Mouse (Mus musculus): ENCODE data around the gene Ano1. TPM values are rescaled to one million over a fixed set of nuclear protein-coding genes. Genes with fewer than 3 reads are reported as not detected.
A peak's percentile ranks its signal among the peaks of the same experiment; 100 is the strongest.

Ano1 gene
- polyA plus RNA-seq (2014; fragmentation: Nextera tagmentation; extraction: Ambion mirVana), result 10.2 and 13.2 TPM in 2 replicates

GRCm38 (mm10) chr7:144751833-144752232, at the start of gene Ano1:
Ano1 (minus strand) TSS chr7:144751974.
- Histone ChIP-seq H3K9ac (ENCODE audit: low read depth, low read length) (no peak within 1 kb of the TSS), H3K4me2 (no peak within 1 kb of the TSS), H3K36me3 (ENCODE audit: control insufficient read depth, insufficient read depth, low read length) (no peaks in the 10 kb centered on the region), H3K9me3 (ENCODE audit: control insufficient read depth, low read length) (no peaks in the 10 kb centered on the region), H3K27me3 (replicated peaks; ENCODE audit: control insufficient read depth, insufficient read depth, low read length) (peaks cover 8% of the 10 kb centered on the region; the same call in 1 of the 2 replicates), H3K27ac (ENCODE audit: low read depth, low read length) (no peak within 1 kb of the TSS), H3K4me3 (ENCODE audit: low read depth, low read length) (no peak within 1 kb of the TSS), H3K4me1 (replicated peaks; ENCODE audit: control insufficient read depth, insufficient read depth, low read length) (peaks cover 32% of the 10 kb centered on the region)
- no peak for ATAC-seq (replicated peaks; ENCODE audit: low FRiP score)
- no peak for DNase-seq (ENCODE audit: low spot score)
- 67% methylated on average over 9 of the region's 9 CpGs for WGBS

GRCm38 (mm10) chr7:144798471-144798870, 46.7 kb upstream of the Ano1 start:
- H3K9me3 ChIP-seq (ENCODE audit: control insufficient read depth, low read length), result no peaks in the 10 kb centered on the region
- H3K4me3 ChIP-seq (ENCODE audit: low read depth, low read length), result no peak overlapping the region
- no peaks in the 10 kb centered on the region for H3K36me3 ChIP-seq (ENCODE audit: control insufficient read depth, insufficient read depth, low read length)
- no peaks in the 10 kb centered on the region for H3K4me1 ChIP-seq (replicated peaks; ENCODE audit: control insufficient read depth, insufficient read depth, low read length)
- no peak for DNase-seq (ENCODE audit: low spot score)
- H3K27me3 ChIP-seq (replicated peaks; ENCODE audit: control insufficient read depth, insufficient read depth, low read length), result peaks cover 7% of the 10 kb centered on the region; the same call in 1 of the 2 replicates
- no peak overlapping the region for H3K9ac ChIP-seq (ENCODE audit: low read depth, low read length)
- 42% methylated on average over 1 of the region's 1 CpGs for WGBS
- H3K4me2 ChIP-seq, result no peak overlapping the region
- ATAC-seq (replicated peaks; ENCODE audit: low FRiP score), result no peak
- H3K27ac ChIP-seq (ENCODE audit: low read depth, low read length), result no peak overlapping the region

GRCm38 (mm10) chr7:144796986-144797735, 45.4 kb upstream of the Ano1 start:
- Histone ChIP-seq H3K27me3 (replicated peaks; ENCODE audit: control insufficient read depth, insufficient read depth, low read length) (peaks cover 7% of the 10 kb centered on the region; the same call in 1 of the 2 replicates), H3K36me3 (ENCODE audit: control insufficient read depth, insufficient read depth, low read length) (no peaks in the 10 kb centered on the region), H3K9ac (ENCODE audit: low read depth, low read length) (no peak overlapping the region), H3K27ac (ENCODE audit: low read depth, low read length) (no peak overlapping the region), H3K4me1 (replicated peaks; ENCODE audit: control insufficient read depth, insufficient read depth, low read length) (no peaks in the 10 kb centered on the region), H3K4me2 (no peak overlapping the region), H3K4me3 (ENCODE audit: low read depth, low read length) (no peak overlapping the region), H3K9me3 (ENCODE audit: control insufficient read depth, low read length) (no peaks in the 10 kb centered on the region)
- 74% methylated on average over 17 of the region's 17 CpGs for WGBS
- no peak for ATAC-seq (replicated peaks; ENCODE audit: low FRiP score)
- DNase-seq (ENCODE audit: low spot score), result no peak

GRCm38 (mm10) chr7:144795976-144796474, 44.3 kb upstream of the Ano1 start:
- ATAC-seq (replicated peaks; ENCODE audit: low FRiP score), result no peak
- WGBS, result 62% methylated on average over 9 of the region's 9 CpGs

GRCm38 (mm10) chr7:144793296-144793695, 41.5 kb upstream of the Ano1 start:
- no peak overlapping the region for H3K4me2 ChIP-seq
- H3K4me1 ChIP-seq (replicated peaks; ENCODE audit: control insufficient read depth, insufficient read depth, low read length), result peaks cover 15% of the 10 kb centered on the region
- DNase-seq (ENCODE audit: low spot score) (no peak), ATAC-seq (replicated peaks; ENCODE audit: low FRiP score) (no peak)
- WGBS, result 78% methylated on average over 10 of the region's 10 CpGs
- H3K9ac ChIP-seq (ENCODE audit: low read depth, low read length), result no peak overlapping the region
- H3K4me3 ChIP-seq (ENCODE audit: low read depth, low read length), result no peak overlapping the region
- no peak overlapping the region for H3K27ac ChIP-seq (ENCODE audit: low read depth, low read length)
- no peaks in the 10 kb centered on the region for H3K36me3 ChIP-seq (ENCODE audit: control insufficient read depth, insufficient read depth, low read length)
- peaks cover 2% of the 10 kb centered on the region; the same call in 1 of the 2 replicates for H3K27me3 ChIP-seq (replicated peaks; ENCODE audit: control insufficient read depth, insufficient read depth, low read length)
- no peaks in the 10 kb centered on the region for H3K9me3 ChIP-seq (ENCODE audit: control insufficient read depth, low read length)

More at GRCm38 (mm10) chr7:144795976-144796474, 44.3 kb upstream of the Ano1 start:
- Histone ChIP-seq H3K4me1 (replicated peaks; ENCODE audit: control insufficient read depth, insufficient read depth, low read length) (no peaks in the 10 kb centered on the region), H3K36me3 (ENCODE audit: control insufficient read depth, insufficient read depth, low read length) (no peaks in the 10 kb centered on the region), H3K27me3 (replicated peaks; ENCODE audit: control insufficient read depth, insufficient read depth, low read length) (peaks cover 3% of the 10 kb centered on the region; the same call in 1 of the 2 replicates), H3K27ac (ENCODE audit: low read depth, low read length) (no peak overlapping the region), H3K9me3 (ENCODE audit: control insufficient read depth, low read length) (no peaks in the 10 kb centered on the region), H3K4me2 (no peak overlapping the region), H3K4me3 (ENCODE audit: low read depth, low read length) (no peak overlapping the region), H3K9ac (ENCODE audit: low read depth, low read length) (no peak overlapping the region)
- DNase-seq (ENCODE audit: low spot score), result no peak

GRCm38 (mm10) chr7:144791426-144791825, 39.7 kb upstream of the Ano1 start:
- no peak overlapping the region for H3K4me2 ChIP-seq
- H3K27ac ChIP-seq (ENCODE audit: low read depth, low read length), result no peak overlapping the region
- 89% methylated on average over 7 of the region's 7 CpGs for WGBS
- no peak overlapping the region for H3K4me3 ChIP-seq (ENCODE audit: low read depth, low read length)
- no peak overlapping the region for H3K9ac ChIP-seq (ENCODE audit: low read depth, low read length)
- ATAC-seq (replicated peaks; ENCODE audit: low FRiP score), result no peak
- H3K27me3 ChIP-seq (replicated peaks; ENCODE audit: control insufficient read depth, insufficient read depth, low read length), result no peaks in the 10 kb centered on the region; the same call in 1 of the 2 replicates
- H3K4me1 ChIP-seq (replicated peaks; ENCODE audit: control insufficient read depth, insufficient read depth, low read length), result peaks cover 33% of the 10 kb centered on the region
- H3K36me3 ChIP-seq (ENCODE audit: control insufficient read depth, insufficient read depth, low read length), result no peaks in the 10 kb centered on the region
- no peaks in the 10 kb centered on the region for H3K9me3 ChIP-seq (ENCODE audit: control insufficient read depth, low read length)
- DNase-seq (ENCODE audit: low spot score), result no peak

GRCm38 (mm10) chr7:144789601-144790556, 38.1 kb upstream of the Ano1 start:
- Histone ChIP-seq H3K4me1 (replicated peaks; ENCODE audit: control insufficient read depth, insufficient read depth, low read length) (peaks cover 45% of the 10 kb centered on the region), H3K27me3 (replicated peaks; ENCODE audit: control insufficient read depth, insufficient read depth, low read length) (no peaks in the 10 kb centered on the region; the same call in 1 of the 2 replicates), H3K9me3 (ENCODE audit: control insufficient read depth, low read length) (no peaks in the 10 kb centered on the region), H3K4me3 (ENCODE audit: low read depth, low read length) (0 out of 2 replicates have a peak overlapping the region, but pooled peaks have one; percentile 18), H3K36me3 (ENCODE audit: control insufficient read depth, insufficient read depth, low read length) (no peaks in the 10 kb centered on the region), H3K4me2 (peak overlapping the region; percentile 69), H3K9ac (ENCODE audit: low read depth, low read length) (peak overlapping the region; percentile 27; the same call in 1 of the 2 replicates), H3K27ac (ENCODE audit: low read depth, low read length) (peak overlapping the region; percentile 96)
- DNase-seq (ENCODE audit: low spot score) (no peak), ATAC-seq (replicated peaks; ENCODE audit: low FRiP score) (no peak)
- 50% methylated on average over 36 of the region's 36 CpGs for WGBS

- peak overlapping the region; percentile 17; the same call in 1 of the 2 replicates for H3K4me3 ChIP-seq (ENCODE audit: low read depth, low read length)
- H3K9ac ChIP-seq (ENCODE audit: low read depth, low read length), result peak overlapping the region; percentile 64
- no peaks in the 10 kb centered on the region for H3K27me3 ChIP-seq (replicated peaks; ENCODE audit: control insufficient read depth, insufficient read depth, low read length)
- peak; percentile 70 for DNase-seq (ENCODE audit: low spot score)
- 20% methylated on average over 4 of the region's 4 CpGs for WGBS
- no peaks in the 10 kb centered on the region for H3K36me3 ChIP-seq (ENCODE audit: control insufficient read depth, insufficient read depth, low read length)
- peak overlapping the region; percentile 69 for H3K4me2 ChIP-seq
- H3K27ac ChIP-seq (ENCODE audit: low read depth, low read length), result peak overlapping the region; percentile 96
- H3K9me3 ChIP-seq (ENCODE audit: control insufficient read depth, low read length), result no peaks in the 10 kb centered on the region
- ATAC-seq (replicated peaks; ENCODE audit: low FRiP score), result peak; percentile 68
- H3K4me1 ChIP-seq (replicated peaks; ENCODE audit: control insufficient read depth, insufficient read depth, low read length), result peaks cover 55% of the 10 kb centered on the region
Observed at GRCm38 (mm10) chr7:144788631-144789030, 36.9 kb upstream of the Ano1 start.
